Mouse (Mus musculus) frontal cortex, adult 2 months (tissue): ENCODE measurements around the gene Cavin4. TPM values are rescaled to one million over a fixed set of nuclear protein-coding genes. Genes with fewer than 3 reads are reported as not detected.

Experiments
- DNase-seq, 2 experiments: peaks; one replicate each; pipeline ENCODE4 v3.0.0; 2022; ENCODE audit warnings: low spot score in 1 of 2; ENCODE audit errors: extremely low spot score in 1 of 2
- polyA plus RNA-seq: library from polyadenylated mRNA; depleted of rRNA; stranded (reverse); fragments of >200 nt; gene quantifications from 2 replicates; pipeline ENCODE4 v1.2.3, GENCODE M21; 2012; rRNA removed

The Cavin4 gene
- polyA plus RNA-seq, 1 experiment: 1.4 TPM

DNA sequence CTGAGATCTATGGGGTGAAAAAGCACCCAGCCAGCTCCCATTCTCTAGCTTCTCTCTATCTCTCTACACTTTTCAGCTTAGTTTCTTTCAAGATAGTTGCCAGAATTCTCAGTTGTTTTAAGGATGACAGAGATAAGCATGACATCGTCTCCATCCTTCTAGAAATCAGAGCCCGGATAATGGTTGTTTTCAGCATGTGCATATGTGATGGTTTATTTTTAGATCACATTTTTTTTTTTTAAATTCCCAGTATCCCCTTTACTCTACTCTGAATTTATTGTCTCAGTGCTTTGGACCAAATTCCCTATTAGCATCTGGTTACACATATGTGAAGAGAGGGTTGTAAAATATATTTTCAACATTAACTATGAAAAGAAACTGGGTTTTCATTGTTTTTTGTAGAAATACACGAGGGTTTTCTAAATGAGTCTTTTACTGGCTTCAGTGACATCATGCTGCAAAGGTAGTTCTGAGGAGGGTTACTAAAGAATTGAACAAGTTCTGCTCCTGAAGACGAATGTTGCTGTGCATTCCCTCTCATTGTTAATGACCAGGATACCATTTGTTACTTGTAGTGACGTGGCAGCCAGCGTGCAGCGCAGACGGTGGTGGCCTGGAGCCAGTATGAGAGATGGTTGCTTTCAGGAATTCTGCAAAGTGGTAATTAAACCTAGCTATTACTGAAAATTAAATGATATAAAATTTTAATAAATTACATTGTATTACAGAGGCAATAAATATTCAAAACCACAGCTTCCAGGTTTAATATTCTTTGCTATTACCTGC is 52.7 kb downstream of the Cavin4 start:
- no peak for DNase-seq

DNA sequence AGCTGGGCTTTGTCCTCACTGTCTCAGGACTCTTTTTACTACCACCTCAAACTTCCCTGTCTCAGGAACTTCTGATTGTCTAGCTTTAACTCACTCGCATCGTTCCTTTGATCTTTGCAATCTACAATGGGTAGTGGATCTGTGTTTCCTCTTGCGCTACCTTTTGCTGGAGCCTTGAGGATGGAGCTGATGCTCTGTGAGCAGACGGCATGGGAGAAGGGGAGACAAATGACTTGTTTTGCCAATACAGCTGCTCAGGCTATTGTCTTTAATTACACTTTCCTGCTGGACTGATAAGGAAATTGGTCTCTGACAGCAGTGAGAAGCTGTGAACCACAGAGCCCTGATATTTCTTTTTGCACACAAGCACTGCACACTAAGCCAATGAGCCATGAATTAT is 53.5 kb downstream of the Cavin4 start:
- no peak for DNase-seq

Other genes starting within 250 kb of the Cavin4 start
- 17.2 and 21.6 TPM in 2 replicates for gene Tex10, start 190.1 kb upstream of the Cavin4 start, polyA plus RNA-seq
- 24.8 and 26.8 TPM in 2 replicates for gene Msantd3, start 123.6 kb upstream of the Cavin4 start, polyA plus RNA-seq
- gene Tmeff1, start 78.3 kb upstream of the Cavin4 start, polyA plus RNA-seq: 97.4 and 107 TPM in 2 replicates